Mouse (Mus musculus): ENCODE data around the gene Klhdc8b.

DNA sequence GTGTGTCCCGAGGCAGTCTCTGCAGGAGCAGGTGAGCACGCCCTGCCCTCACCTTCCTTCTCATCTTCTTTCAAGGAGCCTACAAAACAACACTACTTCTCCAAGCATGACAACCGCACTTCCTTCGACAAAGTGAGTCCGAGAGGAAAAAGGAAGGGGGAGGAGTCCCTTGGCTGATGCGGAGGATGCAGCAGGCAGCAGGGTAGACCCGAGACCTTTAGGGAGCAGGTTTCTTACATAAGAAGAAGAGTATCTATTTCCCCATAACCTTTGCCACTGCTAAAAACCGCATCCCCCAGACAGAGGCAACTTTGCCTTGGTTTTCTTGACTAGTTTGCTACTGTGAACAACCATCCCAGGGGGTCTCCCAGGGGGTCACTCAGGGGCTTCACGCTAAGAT lies 16.3 kb downstream of the Klhdc8b start:
- no peak for TF ChIP-seq CTCF (IDR thresholded peaks at IDR 0.05; ENCODE audit: low read depth)
- TF ChIP-seq EP300 (optimal IDR thresholded peaks at IDR 0.05): no peak

Measured in stomach, postnatal 0 days (tissue).